ENCODE assay signal across 15 mouse cellular contexts in genomic region chr1:161718254-161718653, GRCm38 (mm10).
DNase-seq lines count a peak whose midpoint lies in the region; ATAC-seq and TF ChIP-seq lines count a peak whose summit lies in the region.
"Had no signal": no experiment of that assay in that cellular context is flagged by ENCODE, and none has a peak within 500 bp of the region (broad histone marks: within the 10 kb centered on the region; RNA-seq: fewer than 3 reads in every experiment).

No protein-coding gene starts in this region.

- no peaks in the 10 kb centered on the region for H3K9me3 ChIP-seq in heart, embryonic 11.5 days (replicated peaks; ENCODE audit: control insufficient read depth, low read length)
- no peaks in the 10 kb centered on the region for H3K9me3 ChIP-seq in liver, embryonic 14.5 days (ENCODE audit: control insufficient read depth, low read length)
- H3K9me3 ChIP-seq: embryonic facial prominence, embryonic 15.5 days had no signal

- WGBS in heart, embryonic 11.5 days (ENCODE audit: insufficient replicate concordance) = 19% methylated on average over 5 of the region's 5 CpGs
- 11% methylated on average over 5 of the region's 5 CpGs for WGBS in liver, embryonic 14.5 days (ENCODE audit: insufficient replicate concordance)

- no peak overlapping the region for H3K4me2 ChIP-seq in heart, embryonic 11.5 days
- no peak overlapping the region for H3K4me2 ChIP-seq in liver, embryonic 14.5 days (ENCODE audit: low read depth)
- H3K4me2 ChIP-seq: embryonic facial prominence, embryonic 15.5 days; hindbrain, embryonic 14.5 days had no signal

- DNase-seq in heart, postnatal 14 days = no peak
- DNase-seq in kidney, postnatal 4 days = peak; percentile 41 to 53
- no peak for DNase-seq in kidney, adult 8-10 months
- DNase-seq in adrenal gland, postnatal 36 days = peak; percentile 27 to 30
- DNase-seq in liver, embryonic 14.5 days (ENCODE audit: low read depth in 3 of 3, low spot score in 3 of 3) = no peak
- no peak for DNase-seq in cerebellum, postnatal 10 days
- DNase-seq in frontal cortex, postnatal 14 days (ENCODE audit: low spot score in 2 of 2) = no peak
- DNase-seq: cerebellum, adult 2 months; layer of hippocampus, adult 9-11 months; left cerebral cortex, postnatal 4 days; thymus, adult 18-20 months had no signal

- no peaks in the 10 kb centered on the region for H3K27me3 ChIP-seq in heart, embryonic 11.5 days (ENCODE audit: control insufficient read depth, insufficient read depth, low read length)
- no peaks in the 10 kb centered on the region for H3K27me3 ChIP-seq in liver, embryonic 14.5 days (ENCODE audit: control insufficient read depth, insufficient read depth, low read length)
- H3K27me3 ChIP-seq: embryonic facial prominence, embryonic 15.5 days had no signal

- H3K27ac ChIP-seq in heart, embryonic 11.5 days (ENCODE audit: low read depth, low read length) = peak overlapping the region; percentile 12; the same call in 1 of the 2 replicates
- H3K27ac ChIP-seq in liver, embryonic 14.5 days = no peak overlapping the region
- H3K27ac ChIP-seq: embryonic facial prominence, embryonic 15.5 days; hindbrain, embryonic 14.5 days; macrophage had no signal

- peaks cover 4% of the 10 kb centered on the region for H3K4me1 ChIP-seq in heart, embryonic 11.5 days (ENCODE audit: control insufficient read depth, insufficient read depth, low read length)
- peaks cover 0 to 2% of the 10 kb centered on the region in 2 experiments; a peak in 2 of 4 replicates for H3K4me1 ChIP-seq in liver, embryonic 14.5 days (replicated peaks; ENCODE audit: control insufficient read depth in 2 of 2, insufficient read depth in 2 of 2, low read length in 1 of 2)
- H3K4me1 ChIP-seq: embryonic facial prominence, embryonic 15.5 days had no signal

- no peak overlapping the region for H3K9ac ChIP-seq in heart, embryonic 11.5 days (ENCODE audit: low read depth, low read length)
- no peak overlapping the region for H3K9ac ChIP-seq in liver, embryonic 14.5 days (replicated peaks)
- H3K9ac ChIP-seq: embryonic facial prominence, embryonic 15.5 days; hindbrain, embryonic 14.5 days had no signal

- TF ChIP-seq EP300 in liver, embryonic 14.5 days (IDR thresholded peaks at IDR 0.05; ENCODE audit: low read depth) = no peak

- H3K4me3 ChIP-seq in heart, embryonic 11.5 days (ENCODE audit: low read depth, low read length) = no peak overlapping the region
- no peak overlapping the region for H3K4me3 ChIP-seq in liver, embryonic 14.5 days (ENCODE audit: insufficient read depth in 1 of 2, low read depth in 2 of 2, low read length in 2 of 2)
- H3K4me3 ChIP-seq: embryonic facial prominence, embryonic 15.5 days had no signal

- no peaks in the 10 kb centered on the region for H3K36me3 ChIP-seq in heart, embryonic 11.5 days (ENCODE audit: control insufficient read depth, insufficient read depth, low read length)
- no peaks in the 10 kb centered on the region for H3K36me3 ChIP-seq in liver, embryonic 14.5 days (replicated peaks; ENCODE audit: control insufficient read depth, insufficient read depth, low read depth)
- H3K36me3 ChIP-seq: embryonic facial prominence, embryonic 15.5 days had no signal

- ATAC-seq in heart, embryonic 11.5 days (replicated peaks; ENCODE audit: insufficient number of reproducible peaks, low FRiP score, low TSS enrichment) = peak; percentile 67; the same call in 1 of the 2 replicates
- ATAC-seq in liver, embryonic 14.5 days (ENCODE audit: insufficient read depth) = 0 out of 2 replicates have a peak, but pooled peaks have one; percentile 18

- intact Hi-C loops in heart, postnatal 14 days (cut with DNase I) = no loop called here

- no peak for TF ChIP-seq CTCF in liver, embryonic 14.5 days (IDR thresholded peaks at IDR 0.05; ENCODE audit: low read depth)

Comparison
In these comparisons a context has a peak if more than half of its experiments do, and no peak if none do; other contexts are left out.
1. DNase-seq: peak in kidney, postnatal 4 days (2 of 2) and adrenal gland, postnatal 36 days (2 of 2); none in heart, postnatal 14 days (0 of 2), kidney, adult 8-10 months (0 of 2), liver, embryonic 14.5 days (0 of 3), cerebellum, postnatal 10 days (0 of 2) and frontal cortex, postnatal 14 days (0 of 2).